ENCODE assay signal across 28 mouse cellular contexts in the genomic region with DNA sequence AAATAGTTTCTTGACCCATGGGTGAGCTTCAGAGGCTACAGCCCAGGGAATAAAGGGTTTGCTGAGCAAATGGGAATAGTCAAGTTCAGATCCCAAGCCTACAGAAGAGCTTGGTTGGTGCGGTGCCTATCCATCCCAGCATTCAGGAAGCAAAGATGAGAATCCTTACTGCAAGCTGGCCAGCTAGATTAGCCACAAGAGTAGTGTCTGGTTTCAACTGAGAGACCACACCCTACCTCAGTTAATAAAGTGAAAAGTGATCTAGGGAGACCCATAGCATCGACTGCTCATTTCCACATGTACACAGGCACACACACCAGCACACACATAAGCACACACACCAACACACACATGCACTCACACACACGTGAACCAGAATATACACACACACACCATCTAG.
DNase-seq lines count a peak whose midpoint lies in the region; ATAC-seq and TF ChIP-seq lines count a peak whose summit lies in the region.
"Had no signal": no experiment of that assay in that cellular context is flagged by ENCODE, and none has a peak within 500 bp of the region (broad histone marks: within the 10 kb centered on the region; RNA-seq: fewer than 3 reads in every experiment).

No protein-coding gene starts in this region.

- TF ChIP-seq CTCF in liver, postnatal 0 days (IDR thresholded peaks at IDR 0.05; ENCODE audit: low read depth) = no peak
- TF ChIP-seq CTCF in liver, embryonic 14.5 days (IDR thresholded peaks at IDR 0.05; ENCODE audit: low read depth) = no peak

- TF ChIP-seq POLR2A in myocyte (IDR thresholded peaks at IDR 0.05; ENCODE audit: insufficient read length, low read depth) = no peak

- WGBS in liver, embryonic 12.5 days (ENCODE audit: insufficient replicate concordance) = 52% methylated on average over 3 of the region's 3 CpGs
- WGBS in liver, postnatal 0 days (ENCODE audit: insufficient replicate concordance) = 71% methylated on average over 3 of the region's 3 CpGs
- 45% methylated on average over 3 of the region's 3 CpGs for WGBS in liver, embryonic 14.5 days (ENCODE audit: insufficient replicate concordance)

- TF ChIP-seq EP300 in liver, postnatal 0 days (IDR thresholded peaks at IDR 0.05; ENCODE audit: low read depth) = no peak
- TF ChIP-seq EP300 in liver, embryonic 14.5 days (IDR thresholded peaks at IDR 0.05; ENCODE audit: low read depth) = peak; percentile 42; the same call in 1 of the 2 replicates

- no peak for DNase-seq in liver, postnatal 0 days
- peak in 2 of 3 experiments; percentile 26 to 35 for DNase-seq in liver, embryonic 14.5 days (ENCODE audit: low read depth in 3 of 3, low spot score in 3 of 3)
- no peak for DNase-seq in urinary bladder, postnatal 10 days (ENCODE audit: low spot score)
- DNase-seq in kidney, postnatal 36 days = no peak
- DNase-seq: adrenal gland, adult 2 months; adrenal gland, postnatal 14 days; cerebellum, adult 11-12 months; cerebellum, adult 8-10 months; cerebellum, postnatal 10 days; cerebellum, postnatal 36 days; embryo, embryonic 11 days; gastrocnemius, adult 2 months; gastrocnemius, postnatal 14 days; heart, adult 18-20 months; heart, postnatal 14 days; heart, postnatal 4 days had no signal

- no peaks in the 10 kb centered on the region for H3K79me2 ChIP-seq in myocyte (ENCODE audit: control insufficient read depth, insufficient read depth)

- no peak overlapping the region for H3K9ac ChIP-seq in liver, embryonic 12.5 days
- H3K9ac ChIP-seq in liver, postnatal 0 days (replicated peaks) = no peak overlapping the region
- H3K9ac ChIP-seq in liver, embryonic 14.5 days (replicated peaks) = no peak overlapping the region
- H3K9ac ChIP-seq: embryonic facial prominence, embryonic 13.5 days; forebrain, embryonic 12.5 days; heart, embryonic 12.5 days; heart, embryonic 15.5 days; hindbrain, embryonic 14.5 days had no signal

- no peak overlapping the region for H3K4me2 ChIP-seq in liver, embryonic 12.5 days
- no peak overlapping the region for H3K4me2 ChIP-seq in liver, postnatal 0 days (ENCODE audit: low read depth, low read length)
- H3K4me2 ChIP-seq in liver, embryonic 14.5 days (ENCODE audit: low read depth) = 0 out of 2 replicates have a peak overlapping the region, but pooled peaks have one; percentile 1
- peak overlapping the region; percentile 7 for H3K4me2 ChIP-seq in myocyte (ENCODE audit: low read depth)
- H3K4me2 ChIP-seq: embryonic facial prominence, embryonic 13.5 days; forebrain, embryonic 12.5 days; heart, embryonic 12.5 days; heart, embryonic 15.5 days; hindbrain, embryonic 14.5 days had no signal

- no peaks in the 10 kb centered on the region for H3K9me3 ChIP-seq in liver, embryonic 12.5 days (replicated peaks)
- H3K9me3 ChIP-seq in liver, postnatal 0 days (ENCODE audit: low read length) = no peaks in the 10 kb centered on the region
- H3K9me3 ChIP-seq in liver, embryonic 14.5 days (ENCODE audit: control insufficient read depth, low read length) = no peaks in the 10 kb centered on the region
- H3K9me3 ChIP-seq: embryonic facial prominence, embryonic 10.5 days; embryonic facial prominence, embryonic 13.5 days; forebrain, embryonic 12.5 days; heart, embryonic 12.5 days; heart, embryonic 15.5 days had no signal

- no peak overlapping the region for H3K4me3 ChIP-seq in liver, embryonic 12.5 days
- no peak overlapping the region for H3K4me3 ChIP-seq in liver, postnatal 0 days (ENCODE audit: low read depth, low read length)
- H3K4me3 ChIP-seq in liver, embryonic 14.5 days (ENCODE audit: insufficient read depth in 1 of 2, low read depth in 2 of 2, low read length in 2 of 2) = no peak overlapping the region
- no peak overlapping the region for H3K4me3 ChIP-seq in myocyte
- H3K4me3 ChIP-seq: embryonic facial prominence, embryonic 10.5 days; embryonic facial prominence, embryonic 13.5 days; erythroblast, embryonic 14.5 days; forebrain, embryonic 12.5 days; gastrocnemius, adult 2 months; heart, embryonic 12.5 days; heart, embryonic 15.5 days had no signal

- H3K4me1 ChIP-seq in liver, embryonic 12.5 days = peaks cover 6% of the 10 kb centered on the region; the same call in 1 of the 2 replicates
- no peaks in the 10 kb centered on the region for H3K4me1 ChIP-seq in liver, postnatal 0 days (ENCODE audit: insufficient read depth)
- H3K4me1 ChIP-seq in liver, embryonic 14.5 days (replicated peaks; ENCODE audit: control insufficient read depth in 2 of 2, insufficient read depth in 2 of 2, low read length in 1 of 2) = peaks cover 5 to 9% of the 10 kb centered on the region in 2 experiments; a peak in 3 of 4 replicates
- H3K4me1 ChIP-seq: embryonic facial prominence, embryonic 10.5 days; forebrain, embryonic 12.5 days had no signal

- H3K27ac ChIP-seq in liver, embryonic 12.5 days = no peak overlapping the region
- H3K27ac ChIP-seq in liver, postnatal 0 days (ENCODE audit: low read depth) = no peak overlapping the region
- H3K27ac ChIP-seq in liver, embryonic 14.5 days = no peak overlapping the region
- H3K27ac ChIP-seq: embryonic facial prominence, embryonic 10.5 days; embryonic facial prominence, embryonic 13.5 days; forebrain, embryonic 12.5 days; gastrocnemius, adult 2 months; heart, embryonic 15.5 days; hindbrain, embryonic 14.5 days; hindbrain, postnatal 0 days had no signal

- H3ac ChIP-seq in myocyte (ENCODE audit: control insufficient read depth, insufficient read length) = no peak overlapping the region

- H3K36me3 ChIP-seq in liver, embryonic 12.5 days = no peaks in the 10 kb centered on the region
- no peaks in the 10 kb centered on the region for H3K36me3 ChIP-seq in liver, postnatal 0 days (replicated peaks; ENCODE audit: insufficient read depth, low read length)
- no peaks in the 10 kb centered on the region for H3K36me3 ChIP-seq in liver, embryonic 14.5 days (replicated peaks; ENCODE audit: control insufficient read depth, insufficient read depth, low read depth)
- H3K36me3 ChIP-seq in myocyte (ENCODE audit: control insufficient read depth, insufficient read depth) = no peaks in the 10 kb centered on the region
- H3K36me3 ChIP-seq: embryonic facial prominence, embryonic 10.5 days; embryonic facial prominence, embryonic 13.5 days; forebrain, embryonic 12.5 days; heart, embryonic 12.5 days; heart, embryonic 15.5 days had no signal

- peaks cover 4% of the 10 kb centered on the region; the same call in 1 of the 2 replicates for H3K27me3 ChIP-seq in liver, embryonic 12.5 days (replicated peaks)
- no peaks in the 10 kb centered on the region for H3K27me3 ChIP-seq in liver, postnatal 0 days (ENCODE audit: insufficient read depth, low read length)
- no peaks in the 10 kb centered on the region for H3K27me3 ChIP-seq in liver, embryonic 14.5 days (ENCODE audit: control insufficient read depth, insufficient read depth, low read length)
- H3K27me3 ChIP-seq in myocyte (ENCODE audit: control insufficient read depth, insufficient read depth, insufficient read length) = no peaks in the 10 kb centered on the region
- H3K27me3 ChIP-seq: embryonic facial prominence, embryonic 13.5 days; forebrain, embryonic 12.5 days; heart, embryonic 12.5 days; heart, embryonic 15.5 days had no signal

- peak; percentile 88 for ATAC-seq in liver, embryonic 12.5 days
- no peak for ATAC-seq in liver, postnatal 0 days
- peak; percentile 77 for ATAC-seq in liver, embryonic 14.5 days (ENCODE audit: insufficient read depth)
- ATAC-seq: CD4-positive, CD25-positive, alpha-beta regulatory T cell, adult 4 months; forebrain, embryonic 16.5 days; hindbrain, postnatal 0 days had no signal

TF ChIP-seq in myocyte, 11 proteins besides CTCF, POLR2A, EP300 and RAD21:
- TF ChIP-seq MAX (IDR thresholded peaks at IDR 0.05; ENCODE audit: low read depth) (no peak), MYOG (IDR thresholded peaks at IDR 0.05; ENCODE audit: control insufficient read depth in 1 of 3, insufficient read depth in 1 of 3, insufficient read length in 2 of 3, low read depth in 2 of 3) (no peak)

Comparison
In these comparisons a context has a peak if more than half of its experiments do, and no peak if none do; other contexts are left out.
1. H3K4me2 ChIP-seq: peak in liver, embryonic 14.5 days (single experiment) and myocyte (single experiment); none in liver, embryonic 12.5 days (single experiment) and liver, postnatal 0 days (single experiment).
2. DNase-seq: peak in liver, embryonic 14.5 days (2 of 3); none in liver, postnatal 0 days (single experiment), urinary bladder, postnatal 10 days (single experiment) and kidney, postnatal 36 days (0 of 2).